Comparison of ENCODE assay signal across 14 mouse cellular contexts in genomic region chr8:77484817-77485216, GRCm38 (mm10). TPM values are rescaled to one million over a fixed set of nuclear protein-coding genes. Genes with fewer than 3 reads are reported as not detected.
DNase-seq lines count a peak whose midpoint lies in the region; ATAC-seq and TF ChIP-seq lines count a peak whose summit lies in the region.
"Had no signal": no experiment of that assay in that cellular context is flagged by ENCODE, and none has a peak within 500 bp of the region (broad histone marks: within the 10 kb centered on the region; RNA-seq: fewer than 3 reads in every experiment).

No protein-coding gene starts in this region.

- peak overlapping the region; percentile 2; the same call in 1 of the 2 replicates for H3K27ac ChIP-seq in heart, postnatal 0 days (ENCODE audit: low read depth)
- H3K27ac ChIP-seq in bone marrow macrophage, adult 2 months (ENCODE audit: insufficient read depth, low read depth, low read length) = peak overlapping the region; percentile 75
- peak overlapping the region; percentile 93 for H3K27ac ChIP-seq in macrophage
- H3K27ac ChIP-seq: forebrain, embryonic 13.5 days had no signal

- TF ChIP-seq CTCF in heart, postnatal 0 days (IDR thresholded peaks at IDR 0.05; ENCODE audit: low read depth) = no peak
- TF ChIP-seq CTCF in bone marrow macrophage, adult 2 months (IDR thresholded peaks at IDR 0.05; ENCODE audit: low read depth, low read length) = no peak

- no peak for ATAC-seq in heart, postnatal 0 days (ENCODE audit: insufficient read depth, low read depth)
- ATAC-seq: forebrain, embryonic 13.5 days; hindbrain, embryonic 16.5 days had no signal

- peaks cover 88% of the 10 kb centered on the region for H3K79me2 ChIP-seq in macrophage (ENCODE audit: inconsistent target)

- H3K27me3 ChIP-seq in heart, postnatal 0 days (ENCODE audit: control insufficient read depth, insufficient read depth, low read length) = no peaks in the 10 kb centered on the region
- H3K27me3 ChIP-seq: forebrain, embryonic 13.5 days had no signal

- WGBS in heart, postnatal 0 days = 71% methylated on average over 5 of the region's 5 CpGs
- 43% methylated on average over 5 of the region's 5 CpGs for WGBS in macrophage (ENCODE audit: missing documents)

- peaks cover 83% of the 10 kb centered on the region for H3K4me1 ChIP-seq in heart, postnatal 0 days (ENCODE audit: control insufficient read depth, insufficient read depth)
- peaks cover 76% of the 10 kb centered on the region for H3K4me1 ChIP-seq in bone marrow macrophage, adult 2 months (ENCODE audit: control insufficient read depth, insufficient read depth, low read length)
- H3K4me1 ChIP-seq: forebrain, embryonic 13.5 days had no signal

- no peaks in the 10 kb centered on the region for H3K36me3 ChIP-seq in heart, postnatal 0 days (replicated peaks; ENCODE audit: control insufficient read depth, insufficient read depth, low read length)
- no peaks in the 10 kb centered on the region for H3K36me3 ChIP-seq in macrophage (ENCODE audit: inconsistent target)

- no peak overlapping the region for H3K4me2 ChIP-seq in heart, postnatal 0 days (ENCODE audit: low read depth, low read length)
- H3K4me2 ChIP-seq: forebrain, embryonic 13.5 days had no signal

- no peak overlapping the region for H3K4me3 ChIP-seq in heart, postnatal 0 days (ENCODE audit: low read depth, low read length)
- H3K4me3 ChIP-seq in bone marrow macrophage, adult 2 months (ENCODE audit: insufficient read depth, low read length) = no peak overlapping the region
- H3K4me3 ChIP-seq in macrophage (ENCODE audit: inconsistent target) = no peak overlapping the region
- H3K4me3 ChIP-seq: forebrain, embryonic 13.5 days had no signal

- DNase-seq in cerebellum, postnatal 14 days = peak; percentile 37 to 38
- no peak for DNase-seq in cerebellum, adult 8-10 months
- no peak for DNase-seq in heart, postnatal 0 days (ENCODE audit: low spot score)
- no peak for DNase-seq in heart, adult 9 months (ENCODE audit: low spot score in 2 of 2)
- DNase-seq in frontal cortex, postnatal 14 days (ENCODE audit: low spot score in 2 of 2) = no peak
- DNase-seq: kidney, adult 2 months; kidney, postnatal 4 days; layer of hippocampus, postnatal 36 days; midbrain, embryonic 14.5 days; thymus, postnatal 36 days had no signal

- no peak for TF ChIP-seq EP300 in heart, postnatal 0 days (IDR thresholded peaks at IDR 0.05; ENCODE audit: low read depth)

- H3K9ac ChIP-seq in heart, postnatal 0 days (replicated peaks; ENCODE audit: low read depth, low read length) = no peak overlapping the region
- H3K9ac ChIP-seq: forebrain, embryonic 13.5 days had no signal

- no peak for TF ChIP-seq POLR2A in bone marrow macrophage, adult 2 months (IDR thresholded peaks at IDR 0.05; ENCODE audit: borderline replicate concordance, low read depth, low read length)

- H3K9me3 ChIP-seq in heart, postnatal 0 days (replicated peaks; ENCODE audit: control insufficient read depth, low read length) = no peaks in the 10 kb centered on the region
- H3K9me3 ChIP-seq: forebrain, embryonic 13.5 days had no signal

RNA-seq across cellular contexts. Expression of gene Arhgap10, which starts 32.9 kb away (rescaled TPM):
- total RNA-seq in heart, postnatal 0 days (2014; rRNA removed; ENCODE audit: low replicate concordance) = 33.3 and 37.8 TPM in 2 replicates
- polyA plus RNA-seq in heart, postnatal 0 days (2015; fragmentation: Nextera tagmentation; extraction: Ambion mirVana) = 23.6 and 25.5 TPM in 2 replicates
- 34.9 and 39.0 TPM in 2 replicates for polyA plus RNA-seq in bone marrow macrophage, adult 2 months (2012; ENCODE audit: insufficient read depth, insufficient read length, missing spikeins)
- 1,000 to 10,000 TPM in 1 of 26 experiments, 100 to 1,000 TPM in 25; 347 to 1,329 (median 426) TPM for total RNA-seq in macrophage (2018; cell fraction: chromatin; rRNA removed)
- 100 to 1,000 TPM in 2 of 26 experiments, 10 to 100 TPM in 24; 73.8 to 104 (median 89.1) TPM for total RNA-seq in macrophage (2018; cell fraction: cytosol; rRNA removed)
- total RNA-seq in macrophage (2018; cell fraction: nucleus; rRNA removed) = 100 to 1,000 TPM; 123 to 625 (median 180) TPM
- polyA plus RNA-seq in macrophage (2018) = 50.4 to 116 TPM (median 74.4 TPM) in 3 replicates

Comparison
In these comparisons a context has a peak if more than half of its experiments do, and no peak if none do; other contexts are left out.
1. DNase-seq: peak in cerebellum, postnatal 14 days (2 of 2); none in cerebellum, adult 8-10 months (single experiment), heart, postnatal 0 days (single experiment), heart, adult 9 months (0 of 2) and frontal cortex, postnatal 14 days (0 of 2).
2. H3K27ac ChIP-seq: peak in every context shown above with its lines; median percentile 93 in macrophage; 75 in bone marrow macrophage, adult 2 months; 2 in heart, postnatal 0 days.